Mouse (Mus musculus): ENCODE results near the gene Ebf1. TPM values are rescaled to one million over a fixed set of nuclear protein-coding genes. Genes with fewer than 3 reads are reported as not detected.

The Ebf1 gene
- total RNA-seq, 4 experiments from 2014 or later: 5.1 to 8.0 (median 6.2) TPM

- no peak for DNase-seq (ENCODE audit: low spot score in 2 of 2)
Observed at GRCm38 (mm10) chr11:44661875-44662274, 44.8 kb downstream of the Ebf1 start.

- no peak for DNase-seq (ENCODE audit: low spot score in 2 of 2)
Observed at GRCm38 (mm10) chr11:44663609-44664141, 46.6 kb downstream of the Ebf1 start.

- DNase-seq (ENCODE audit: low spot score in 2 of 2): no peak
Observed at GRCm38 (mm10) chr11:44665156-44665682, 48.1 kb downstream of the Ebf1 start.

- DNase-seq (ENCODE audit: low spot score in 2 of 2): no peak
Observed at GRCm38 (mm10) chr11:44665741-44666531, 48.8 kb downstream of the Ebf1 start.

- no peak for DNase-seq (ENCODE audit: low spot score in 2 of 2)
Observed at GRCm38 (mm10) chr11:44666741-44667140, 49.6 kb downstream of the Ebf1 start.

- DNase-seq (ENCODE audit: low spot score in 2 of 2): no peak
Observed at GRCm38 (mm10) chr11:44681306-44681705, 64.2 kb downstream of the Ebf1 start.

GRCm38 (mm10) chr11:44681995-44682394 is 64.9 kb downstream of the Ebf1 start:
- no peak for DNase-seq (ENCODE audit: low spot score in 2 of 2)

GRCm38 (mm10) chr11:44682703-44683539 is 65.8 kb downstream of the Ebf1 start:
- no peak for DNase-seq (ENCODE audit: low spot score in 2 of 2)

- DNase-seq (ENCODE audit: low spot score in 2 of 2): no peak
Observed at GRCm38 (mm10) chr11:44684486-44685076, 67.5 kb downstream of the Ebf1 start.

GRCm38 (mm10) chr11:44685129-44685528 is 68.0 kb downstream of the Ebf1 start:
- no peak for DNase-seq (ENCODE audit: low spot score in 2 of 2)

- DNase-seq (ENCODE audit: low spot score in 2 of 2): no peak
Observed at GRCm38 (mm10) chr11:44685911-44686361, 68.8 kb downstream of the Ebf1 start.

- DNase-seq (ENCODE audit: low spot score in 2 of 2): no peak
Observed at GRCm38 (mm10) chr11:44686378-44686777, 69.3 kb downstream of the Ebf1 start.

- DNase-seq (ENCODE audit: low spot score in 2 of 2): no peak
Observed at GRCm38 (mm10) chr11:44688542-44688941, 71.4 kb downstream of the Ebf1 start.

- no peak for DNase-seq (ENCODE audit: low spot score in 2 of 2)
Observed at GRCm38 (mm10) chr11:44689571-44690264, 72.6 kb downstream of the Ebf1 start.

- no peak for DNase-seq (ENCODE audit: low spot score in 2 of 2)
Observed at GRCm38 (mm10) chr11:44690265-44690572, 73.1 kb downstream of the Ebf1 start.

GRCm38 (mm10) chr11:44695416-44695815 is 78.3 kb downstream of the Ebf1 start:
- no peak for DNase-seq (ENCODE audit: low spot score in 2 of 2)

- no peak for DNase-seq (ENCODE audit: low spot score in 2 of 2)
Observed at GRCm38 (mm10) chr11:44696539-44697201, 79.6 kb downstream of the Ebf1 start.

- no peak for DNase-seq (ENCODE audit: low spot score in 2 of 2)
Observed at GRCm38 (mm10) chr11:44700181-44700580, 83.1 kb downstream of the Ebf1 start.

- DNase-seq (ENCODE audit: low spot score in 2 of 2): no peak
Observed at GRCm38 (mm10) chr11:44701221-44701810, 84.2 kb downstream of the Ebf1 start.

- no peak for DNase-seq (ENCODE audit: low spot score in 2 of 2)
Observed at GRCm38 (mm10) chr11:44701864-44702263, 84.7 kb downstream of the Ebf1 start.

Measured in gastrocnemius, adult 8-10 months (tissue).